Mouse (Mus musculus) kidney, embryonic 16.5 days (tissue): Measurements from ENCODE around the gene Sobp. TPM values are rescaled to one million over a fixed set of nuclear protein-coding genes. Genes with fewer than 3 reads are reported as not detected.

ENCODE experiments used
- ATAC-seq: fragments of 200-750 bp; cut with Nextera tagmentation; 2 replicates; pipeline ENCODE4 v1.8.0; 2017; ENCODE audit warnings: moderate TSS enrichment; ENCODE audit not compliant: low FRiP score, low TSS enrichment
- H3K27ac ChIP-seq: fragments of 300-500 bp; sonication (generic); 2 replicates; pipeline ENCODE4 v1.5.1; 2014; ENCODE audit warnings: low read length
- H3K27me3 ChIP-seq: fragments of 300-500 bp; sonication (generic); 2 replicates; pipeline ENCODE4 v1.6.1; 2014; ENCODE audit warnings: low read length, control low read depth, mixed read lengths; ENCODE audit not compliant: insufficient read depth
- H3K36me3 ChIP-seq: fragments of 300-500 bp; sonication (generic); 2 replicates; pipeline ENCODE4 v1.6.1; 2014; ENCODE audit warnings: low read length, control low read depth, mixed read lengths; ENCODE audit not compliant: insufficient read depth
- H3K4me1 ChIP-seq: fragments of 300-500 bp; sonication (generic); 2 replicates; pipeline ENCODE4 v1.6.1; 2014; ENCODE audit warnings: low read length, control low read depth, mixed read lengths; ENCODE audit not compliant: insufficient read depth
- H3K4me2 ChIP-seq: fragments of 300-500 bp; sonication (generic); replicated peaks from 2 replicates; pipeline ENCODE4 v1.6.1; 2014; ENCODE audit warnings: low read depth, low read length
- H3K4me3 ChIP-seq: fragments of 300-500 bp; sonication (generic); 2 replicates; pipeline ENCODE4 v1.5.1; 2014; ENCODE audit warnings: mild to moderate bottlenecking, low read length
- H3K9ac ChIP-seq: fragments of 300-500 bp; sonication (generic); replicated peaks from 2 replicates; pipeline ENCODE4 v1.6.1; 2014; ENCODE audit warnings: low read length
- H3K9me3 ChIP-seq: fragments of 300-500 bp; sonication (generic); 2 replicates; pipeline ENCODE4 v1.6.1; 2016; ENCODE audit warnings: low read length, control low read depth
- WGBS: fragments of 180-500 bp; shearing (Covaris S2); extraction: QIAGEN DNeasy Blood & Tissue Kit; methylation state at CpG from one replicate; pipeline ENCODE4 v1.1.7; 2014; 5-methylcytosine and 5-hydroxymethylcytosine counted together
- polyA plus RNA-seq: library from polyadenylated mRNA; unstranded; fragments of >200 nt; fragmentation: Nextera tagmentation; extraction: Ambion mirVana; gene quantifications from 2 replicates; pipeline ENCODE4 v1.2.1, GENCODE M21; 2015

Sobp gene
- polyA plus RNA-seq, 1 experiment from 2014 or later = 1.1 TPM

- ATAC-seq = 0 out of 2 replicates have a peak, but pooled peaks have one; percentile 32
- Histone ChIP-seq H3K27me3 (no peaks in the 10 kb centered on the region; the same call in 1 of the 2 replicates), H3K9ac (peak overlapping the region; percentile 29; the same call in 1 of the 2 replicates), H3K36me3 (no peaks in the 10 kb centered on the region), H3K4me1 (peaks cover 19% of the 10 kb centered on the region), H3K27ac (peak overlapping the region; percentile 81), H3K4me2 (no peak overlapping the region), H3K4me3 (no peak overlapping the region), H3K9me3 (no peaks in the 10 kb centered on the region)
- 10% methylated on average over 13 of the region's 13 CpGs for WGBS
Observed at GRCm38 (mm10) chr10:42995484-42995895, 178.8 kb downstream of the Sobp start.

GRCm38 (mm10) chr10:42994331-42994782 lies 180.0 kb downstream of the Sobp start:
- peak overlapping the region; percentile 81 for H3K27ac ChIP-seq
- no peaks in the 10 kb centered on the region; the same call in 1 of the 2 replicates for H3K27me3 ChIP-seq
- ATAC-seq = peak; percentile 80
- 6% methylated on average over 13 of the region's 13 CpGs for WGBS
- H3K9me3 ChIP-seq = no peaks in the 10 kb centered on the region
- H3K4me1 ChIP-seq = peaks cover 19% of the 10 kb centered on the region
- peak overlapping the region; percentile 24 for H3K4me3 ChIP-seq
- no peaks in the 10 kb centered on the region for H3K36me3 ChIP-seq
- peak overlapping the region; percentile 56 for H3K4me2 ChIP-seq
- H3K9ac ChIP-seq = peak overlapping the region; percentile 47

GRCm38 (mm10) chr10:42991018-42991417 lies 183.3 kb downstream of the Sobp start:
- H3K27me3 ChIP-seq = no peaks in the 10 kb centered on the region; the same call in 1 of the 2 replicates
- no peak for ATAC-seq
- H3K4me3 ChIP-seq = no peak overlapping the region
- H3K9ac ChIP-seq = no peak overlapping the region
- no peaks in the 10 kb centered on the region for H3K9me3 ChIP-seq
- no peaks in the 10 kb centered on the region for H3K36me3 ChIP-seq
- H3K4me1 ChIP-seq = peaks cover 25% of the 10 kb centered on the region
- 70% methylated on average over 9 of the region's 9 CpGs for WGBS
- H3K27ac ChIP-seq = no peak overlapping the region
- H3K4me2 ChIP-seq = no peak overlapping the region

- Histone ChIP-seq H3K9ac (no peak overlapping the region), H3K4me1 (peaks cover 23% of the 10 kb centered on the region), H3K27me3 (no peaks in the 10 kb centered on the region; the same call in 1 of the 2 replicates), H3K9me3 (no peaks in the 10 kb centered on the region), H3K4me2 (no peak overlapping the region), H3K36me3 (no peaks in the 10 kb centered on the region), H3K4me3 (no peak overlapping the region), H3K27ac (no peak overlapping the region)
- WGBS = 29% methylated on average over 6 of the region's 6 CpGs
- ATAC-seq = no peak
Observed at GRCm38 (mm10) chr10:42989910-42990309, 184.4 kb downstream of the Sobp start.

- no peaks in the 10 kb centered on the region; the same call in 1 of the 2 replicates for H3K27me3 ChIP-seq
- H3K9ac ChIP-seq = no peak overlapping the region
- 66% methylated on average over 15 of the region's 15 CpGs for WGBS
- H3K36me3 ChIP-seq = no peaks in the 10 kb centered on the region
- no peaks in the 10 kb centered on the region for H3K9me3 ChIP-seq
- ATAC-seq = no peak
- no peak overlapping the region for H3K4me3 ChIP-seq
- no peak overlapping the region for H3K4me2 ChIP-seq
- no peak overlapping the region for H3K27ac ChIP-seq
- peaks cover 10% of the 10 kb centered on the region for H3K4me1 ChIP-seq
Observed at GRCm38 (mm10) chr10:42988627-42989026, 185.7 kb downstream of the Sobp start.

- Histone ChIP-seq H3K27ac (no peak overlapping the region), H3K9me3 (no peaks in the 10 kb centered on the region), H3K27me3 (no peaks in the 10 kb centered on the region), H3K9ac (no peak overlapping the region), H3K4me1 (peaks cover 7% of the 10 kb centered on the region), H3K36me3 (no peaks in the 10 kb centered on the region), H3K4me3 (no peak overlapping the region), H3K4me2 (no peak overlapping the region)
- ATAC-seq = peak; percentile 72
- WGBS = 12% methylated on average over 6 of the region's 6 CpGs
Observed at GRCm38 (mm10) chr10:42987594-42988052, 186.7 kb downstream of the Sobp start.

GRCm38 (mm10) chr10:42984886-42985285 lies 189.4 kb downstream of the Sobp start:
- H3K9ac ChIP-seq = no peak overlapping the region
- WGBS = 57% methylated on average over 4 of the region's 4 CpGs
- no peak overlapping the region for H3K4me2 ChIP-seq
- H3K27me3 ChIP-seq = no peaks in the 10 kb centered on the region
- H3K36me3 ChIP-seq = no peaks in the 10 kb centered on the region
- ATAC-seq = no peak
- no peaks in the 10 kb centered on the region for H3K9me3 ChIP-seq
- no peak overlapping the region for H3K27ac ChIP-seq
- H3K4me3 ChIP-seq = no peak overlapping the region
- H3K4me1 ChIP-seq = peaks cover 11% of the 10 kb centered on the region

- Histone ChIP-seq H3K27ac (peak overlapping the region; percentile 43), H3K9me3 (no peaks in the 10 kb centered on the region), H3K36me3 (no peaks in the 10 kb centered on the region), H3K4me3 (no peak overlapping the region), H3K4me1 (peaks cover 4% of the 10 kb centered on the region), H3K9ac (no peak overlapping the region), H3K27me3 (0 out of 2 replicates have a peak, but pooled peaks cover 6% of the 10 kb centered on the region), H3K4me2 (no peak overlapping the region)
- WGBS = 66% methylated on average over 7 of the region's 7 CpGs
- peak; percentile 59; the same call in 1 of the 2 replicates for ATAC-seq
Observed at GRCm38 (mm10) chr10:42980999-42981757, 193.2 kb downstream of the Sobp start.

GRCm38 (mm10) chr10:42978346-42978745 lies 196.0 kb downstream of the Sobp start:
- H3K27ac ChIP-seq = no peak overlapping the region
- 60% methylated on average over 3 of the region's 3 CpGs for WGBS
- no peak overlapping the region for H3K9ac ChIP-seq
- ATAC-seq = no peak
- H3K4me2 ChIP-seq = no peak overlapping the region
- no peaks in the 10 kb centered on the region for H3K9me3 ChIP-seq
- H3K36me3 ChIP-seq = no peaks in the 10 kb centered on the region
- H3K27me3 ChIP-seq = 0 out of 2 replicates have a peak, but pooled peaks cover 6% of the 10 kb centered on the region
- peaks cover 13% of the 10 kb centered on the region for H3K4me1 ChIP-seq
- no peak overlapping the region for H3K4me3 ChIP-seq

GRCm38 (mm10) chr10:42976577-42976976 lies 197.8 kb downstream of the Sobp start:
- Histone ChIP-seq H3K27me3 (0 out of 2 replicates have a peak, but pooled peaks cover 6% of the 10 kb centered on the region), H3K9ac (no peak overlapping the region), H3K9me3 (no peaks in the 10 kb centered on the region), H3K4me2 (no peak overlapping the region), H3K4me1 (peaks cover 30% of the 10 kb centered on the region), H3K36me3 (no peaks in the 10 kb centered on the region), H3K4me3 (no peak overlapping the region), H3K27ac (no peak overlapping the region)
- 80% methylated on average over 6 of the region's 6 CpGs for WGBS
- ATAC-seq = no peak
